Mouse (Mus musculus): ENCODE measurements at regions not wholly inside any gene's neighbourhood (a gene's known extent, or its start where the extent isn't known, plus 50 kb on each side); places are given as distances from the start of the nearest gene placed in this dataset.

DNA sequence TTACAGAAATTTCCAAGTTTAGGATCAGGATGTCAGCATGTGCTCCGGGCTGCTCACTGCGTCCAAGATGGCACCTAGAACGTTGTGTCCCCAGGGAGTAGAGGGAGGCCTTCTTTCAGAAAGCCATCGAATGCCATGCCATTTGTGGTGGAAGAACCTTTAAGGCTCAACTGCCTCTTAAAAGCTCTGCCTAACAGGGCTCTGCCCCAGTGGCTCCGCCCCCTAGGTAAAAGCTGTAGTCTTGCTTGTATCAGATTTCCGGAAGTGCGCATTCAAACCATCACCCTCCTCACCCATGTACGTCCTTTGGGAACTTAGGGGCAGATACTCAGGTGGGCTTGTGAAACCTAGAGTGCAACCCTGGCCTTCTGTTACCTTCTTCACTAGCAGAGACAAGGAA, 54.0 kb upstream of the Psmd7 start:
- WGBS (ENCODE audit: insufficient replicate concordance), result 72% methylated on average over 8 of the region's 8 CpGs
- no peaks in the 10 kb centered on the region for H3K27me3 ChIP-seq (replicated peaks)
- no peaks in the 10 kb centered on the region for H3K36me3 ChIP-seq
- ATAC-seq, result no peak
- H3K4me2 ChIP-seq, result no peak overlapping the region
- no peak overlapping the region for H3K9ac ChIP-seq
- H3K9me3 ChIP-seq (replicated peaks), result no peaks in the 10 kb centered on the region
- H3K4me3 ChIP-seq, result no peak overlapping the region
- no peaks in the 10 kb centered on the region for H3K4me1 ChIP-seq
- H3K27ac ChIP-seq, result no peak overlapping the region

- no peak overlapping the region for H3K27ac ChIP-seq
- no peaks in the 10 kb centered on the region for H3K27me3 ChIP-seq (replicated peaks)
- ATAC-seq, result no peak
- H3K9ac ChIP-seq, result no peak overlapping the region
- H3K4me3 ChIP-seq, result no peak overlapping the region
- WGBS (ENCODE audit: insufficient replicate concordance), result 55% methylated on average over 8 of the region's 8 CpGs
- H3K4me2 ChIP-seq, result no peak overlapping the region
- no peaks in the 10 kb centered on the region for H3K4me1 ChIP-seq
- no peaks in the 10 kb centered on the region for H3K36me3 ChIP-seq
- H3K9me3 ChIP-seq (replicated peaks), result no peaks in the 10 kb centered on the region
Observed at GRCm38 (mm10) chr8:107647936-107648335, 59.7 kb upstream of the Psmd7 start.

DNA sequence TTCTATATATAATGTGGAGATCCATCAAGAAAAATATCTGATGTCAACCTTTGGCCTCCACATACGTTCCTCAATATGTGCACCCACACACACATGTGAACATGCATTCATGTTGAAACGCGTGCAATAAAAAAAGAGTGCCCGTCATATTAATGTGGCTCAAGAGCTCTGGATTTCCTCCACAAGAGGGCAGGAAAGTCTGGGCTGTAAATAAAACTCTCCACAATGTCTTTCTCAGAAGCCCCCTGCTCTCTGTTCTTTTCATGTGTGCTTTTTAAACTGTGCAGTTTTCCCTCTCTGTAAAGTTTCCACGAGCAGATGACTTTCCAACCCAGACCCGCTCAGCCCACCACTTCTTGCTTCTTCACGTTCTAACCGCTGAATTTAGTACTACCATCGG, 62.0 kb upstream of the Psmd7 start:
- Histone ChIP-seq H3K36me3 (no peaks in the 10 kb centered on the region), H3K4me2 (no peak overlapping the region), H3K9ac (no peak overlapping the region), H3K9me3 (replicated peaks) (no peaks in the 10 kb centered on the region), H3K4me1 (no peaks in the 10 kb centered on the region), H3K27me3 (replicated peaks) (no peaks in the 10 kb centered on the region), H3K4me3 (no peak overlapping the region), H3K27ac (no peak overlapping the region)
- no peak for ATAC-seq
- WGBS (ENCODE audit: insufficient replicate concordance), result 76% methylated on average over 9 of the region's 9 CpGs

DNA sequence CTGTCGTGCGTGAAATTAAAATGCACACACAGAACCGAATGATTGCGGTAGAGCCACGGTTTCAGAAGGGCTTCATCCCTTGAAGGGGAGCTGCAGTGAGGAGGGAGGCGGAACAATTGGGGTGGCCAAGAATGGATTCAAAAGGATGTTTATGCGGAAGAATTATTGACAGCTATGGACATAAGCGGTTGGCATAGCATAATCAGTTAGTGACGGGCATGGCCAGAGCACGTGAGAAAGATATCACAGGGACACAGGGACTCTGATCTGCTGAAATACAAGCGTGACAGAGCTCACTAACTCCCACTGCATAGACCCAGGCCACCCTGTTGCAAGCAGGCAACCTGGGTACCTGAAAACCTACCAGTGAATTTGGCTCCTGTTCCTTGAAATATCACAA, 63.2 kb upstream of the Psmd7 start:
- no peak for ATAC-seq
- WGBS (ENCODE audit: insufficient replicate concordance), result 77% methylated on average over 11 of the region's 11 CpGs

DNA sequence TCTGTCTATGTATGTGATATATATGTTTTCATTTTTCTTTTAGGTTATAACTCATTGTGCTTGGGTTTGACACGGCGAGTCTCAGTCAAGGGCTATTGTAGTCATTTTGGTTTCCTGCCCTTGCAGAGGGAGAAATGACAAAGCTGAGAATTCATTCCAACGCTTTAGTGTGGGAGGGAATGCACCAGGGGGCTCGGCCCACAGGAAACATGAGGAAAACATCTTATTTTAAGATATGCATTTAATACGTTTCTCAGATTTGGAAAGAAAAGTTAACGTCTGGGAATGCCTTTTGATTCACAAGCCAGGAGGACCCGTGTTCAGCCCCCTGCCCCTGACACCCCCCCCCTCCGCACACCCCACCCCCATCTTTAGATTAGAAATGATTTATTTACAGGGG, 64.0 kb upstream of the Psmd7 start:
- Histone ChIP-seq H3K36me3 (no peaks in the 10 kb centered on the region), H3K4me2 (no peak overlapping the region), H3K9ac (no peak overlapping the region), H3K4me1 (no peaks in the 10 kb centered on the region), H3K9me3 (replicated peaks) (no peaks in the 10 kb centered on the region), H3K27me3 (replicated peaks) (no peaks in the 10 kb centered on the region), H3K27ac (no peak overlapping the region), H3K4me3 (no peak overlapping the region)
- no peak for ATAC-seq
- 58% methylated on average over 8 of the region's 8 CpGs for WGBS (ENCODE audit: insufficient replicate concordance)

More for the DNA sequence above, 63.2 kb upstream of the Psmd7 start:
- Histone ChIP-seq H3K4me1 (no peaks in the 10 kb centered on the region), H3K9me3 (replicated peaks) (no peaks in the 10 kb centered on the region), H3K4me2 (no peak overlapping the region), H3K36me3 (no peaks in the 10 kb centered on the region), H3K9ac (no peak overlapping the region), H3K27me3 (replicated peaks) (no peaks in the 10 kb centered on the region), H3K4me3 (no peak overlapping the region), H3K27ac (no peak overlapping the region)

GRCm38 (mm10) chr8:107653711-107654110, 65.4 kb upstream of the Psmd7 start:
- Histone ChIP-seq H3K9me3 (replicated peaks) (no peaks in the 10 kb centered on the region), H3K27me3 (replicated peaks) (no peaks in the 10 kb centered on the region), H3K4me3 (no peak overlapping the region), H3K9ac (no peak overlapping the region), H3K27ac (no peak overlapping the region), H3K4me2 (no peak overlapping the region), H3K4me1 (no peaks in the 10 kb centered on the region), H3K36me3 (no peaks in the 10 kb centered on the region)
- 75% methylated on average over 10 of the region's 10 CpGs for WGBS (ENCODE audit: insufficient replicate concordance)
- ATAC-seq, result no peak

- no peak overlapping the region for H3K4me3 ChIP-seq
- no peaks in the 10 kb centered on the region for H3K27me3 ChIP-seq (replicated peaks)
- no peak for ATAC-seq
- no peak overlapping the region for H3K27ac ChIP-seq
- H3K9ac ChIP-seq, result no peak overlapping the region
- no peaks in the 10 kb centered on the region for H3K4me1 ChIP-seq
- H3K36me3 ChIP-seq, result no peaks in the 10 kb centered on the region
- no peaks in the 10 kb centered on the region for H3K9me3 ChIP-seq (replicated peaks)
- 63% methylated on average over 5 of the region's 5 CpGs for WGBS (ENCODE audit: insufficient replicate concordance)
- no peak overlapping the region for H3K4me2 ChIP-seq
Observed at GRCm38 (mm10) chr8:107656622-107657021, 68.4 kb upstream of the Psmd7 start.

DNA sequence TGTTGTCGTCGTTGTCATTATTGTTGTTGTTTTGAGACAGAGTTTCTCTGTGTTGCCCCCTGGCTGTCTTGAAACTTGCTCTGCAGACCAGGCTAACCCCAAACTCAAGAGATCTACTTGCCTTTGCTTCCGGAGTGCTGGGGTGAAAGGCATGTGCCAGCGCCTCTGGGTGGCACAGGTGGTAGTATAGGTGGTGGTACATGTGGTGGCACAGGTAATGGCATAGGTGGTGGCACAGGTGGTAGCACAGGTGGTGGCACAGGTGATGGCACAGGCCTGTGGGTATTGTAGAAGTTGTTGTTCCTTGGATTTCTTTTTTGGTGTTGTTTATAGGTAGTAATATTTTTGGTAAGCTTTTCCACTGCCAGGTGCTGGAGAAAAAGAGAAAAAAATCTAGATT, 69.5 kb upstream of the Psmd7 start:
- Histone ChIP-seq H3K27me3 (replicated peaks) (no peaks in the 10 kb centered on the region), H3K36me3 (no peaks in the 10 kb centered on the region), H3K4me3 (no peak overlapping the region), H3K9me3 (replicated peaks) (no peaks in the 10 kb centered on the region), H3K4me2 (no peak overlapping the region), H3K27ac (no peak overlapping the region), H3K4me1 (no peaks in the 10 kb centered on the region), H3K9ac (no peak overlapping the region)
- no peak for ATAC-seq
- WGBS (ENCODE audit: insufficient replicate concordance), result 68% methylated on average over 4 of the region's 4 CpGs

GRCm38 (mm10) chr8:107658386-107658785, 70.1 kb upstream of the Psmd7 start:
- WGBS (ENCODE audit: insufficient replicate concordance), result 77% methylated on average over 6 of the region's 6 CpGs
- H3K9me3 ChIP-seq (replicated peaks), result no peaks in the 10 kb centered on the region
- H3K9ac ChIP-seq, result no peak overlapping the region
- no peaks in the 10 kb centered on the region for H3K4me1 ChIP-seq
- H3K4me3 ChIP-seq, result no peak overlapping the region
- no peak for ATAC-seq
- no peaks in the 10 kb centered on the region for H3K27me3 ChIP-seq (replicated peaks)
- H3K27ac ChIP-seq, result no peak overlapping the region
- no peaks in the 10 kb centered on the region for H3K36me3 ChIP-seq
- H3K4me2 ChIP-seq, result no peak overlapping the region

DNA sequence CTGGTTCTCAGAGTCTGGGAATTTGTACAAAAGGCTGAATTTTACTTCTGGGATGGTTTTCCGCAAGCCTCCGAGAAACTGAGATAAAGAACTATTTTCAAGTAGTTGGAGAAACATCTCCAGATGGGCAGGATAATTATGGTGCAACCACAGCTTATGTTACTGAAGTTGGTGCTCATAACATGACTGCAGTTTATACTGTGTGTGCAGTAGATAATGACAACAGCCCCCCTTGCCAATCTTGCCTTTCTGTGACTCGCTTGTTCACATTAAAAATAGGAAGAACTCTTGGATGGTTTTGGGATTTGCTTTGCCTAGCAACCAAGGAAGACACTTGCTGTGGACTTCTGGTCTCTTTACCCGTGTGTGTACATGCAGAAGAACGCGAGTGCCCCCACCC, 72.4 kb upstream of the Psmd7 start:
- no peak overlapping the region for H3K4me2 ChIP-seq
- no peaks in the 10 kb centered on the region for H3K36me3 ChIP-seq
- H3K27me3 ChIP-seq (replicated peaks), result no peaks in the 10 kb centered on the region
- H3K4me1 ChIP-seq, result no peaks in the 10 kb centered on the region
- no peak overlapping the region for H3K9ac ChIP-seq
- 73% methylated on average over 6 of the region's 6 CpGs for WGBS (ENCODE audit: insufficient replicate concordance)
- no peak overlapping the region for H3K4me3 ChIP-seq
- H3K9me3 ChIP-seq (replicated peaks), result no peaks in the 10 kb centered on the region
- no peak overlapping the region for H3K27ac ChIP-seq
- ATAC-seq, result no peak

DNA sequence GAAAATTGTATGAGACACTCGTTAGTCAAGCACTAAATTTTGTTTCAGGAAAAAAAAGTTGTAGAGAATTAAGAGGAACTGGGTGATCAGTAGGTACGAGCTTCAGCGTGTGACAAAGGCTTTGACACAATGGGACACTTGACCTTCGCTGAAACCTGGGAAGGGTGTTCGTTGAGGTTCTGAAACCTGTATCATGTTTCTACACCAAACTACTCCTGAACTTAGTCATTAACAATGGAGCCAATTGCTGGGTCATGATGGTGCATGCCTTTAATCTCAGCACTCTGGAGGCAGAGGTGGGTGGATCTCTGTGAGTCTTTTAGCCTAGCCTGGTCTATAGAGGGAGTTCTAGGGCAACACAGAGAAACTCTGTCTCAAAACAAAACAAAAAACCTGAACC, 81.3 kb upstream of the Psmd7 start:
- WGBS (ENCODE audit: insufficient replicate concordance), result 75% methylated on average over 5 of the region's 5 CpGs
- Histone ChIP-seq H3K4me1 (no peaks in the 10 kb centered on the region), H3K9ac (no peak overlapping the region), H3K4me3 (no peak overlapping the region), H3K9me3 (replicated peaks) (no peaks in the 10 kb centered on the region), H3K36me3 (no peaks in the 10 kb centered on the region), H3K4me2 (no peak overlapping the region), H3K27ac (no peak overlapping the region), H3K27me3 (replicated peaks) (no peaks in the 10 kb centered on the region)
- ATAC-seq, result no peak

GRCm38 (mm10) chr8:107671471-107671870, 83.2 kb upstream of the Psmd7 start:
- H3K36me3 ChIP-seq, result no peaks in the 10 kb centered on the region
- ATAC-seq, result no peak
- H3K4me1 ChIP-seq, result no peaks in the 10 kb centered on the region
- H3K9ac ChIP-seq, result no peak overlapping the region
- H3K4me3 ChIP-seq, result no peak overlapping the region
- no peak overlapping the region for H3K27ac ChIP-seq
- H3K4me2 ChIP-seq, result no peak overlapping the region
- 64% methylated on average over 8 of the region's 8 CpGs for WGBS (ENCODE audit: insufficient replicate concordance)
- no peaks in the 10 kb centered on the region for H3K9me3 ChIP-seq (replicated peaks)
- H3K27me3 ChIP-seq (replicated peaks), result no peaks in the 10 kb centered on the region

- H3K36me3 ChIP-seq, result no peaks in the 10 kb centered on the region
- no peak overlapping the region for H3K9ac ChIP-seq
- no peak for ATAC-seq
- no peaks in the 10 kb centered on the region for H3K9me3 ChIP-seq (replicated peaks)
- H3K4me2 ChIP-seq, result no peak overlapping the region
- 76% methylated on average over 6 of the region's 6 CpGs for WGBS (ENCODE audit: insufficient replicate concordance)
- no peak overlapping the region for H3K27ac ChIP-seq
- H3K4me3 ChIP-seq, result no peak overlapping the region
- H3K27me3 ChIP-seq (replicated peaks), result no peaks in the 10 kb centered on the region
- no peaks in the 10 kb centered on the region for H3K4me1 ChIP-seq
Observed at GRCm38 (mm10) chr8:107672691-107673090, 84.4 kb upstream of the Psmd7 start.
